ENCODE assay signal across 13 mouse cellular contexts in genomic region chr5:64960857-64961391, GRCm38 (mm10). TPM values are rescaled to one million over a fixed set of nuclear protein-coding genes. Genes with fewer than 3 reads are reported as not detected.
A peak's percentile ranks its signal among the peaks of the same experiment; 100 is the strongest.
DNase-seq lines count a peak whose midpoint lies in the region; ATAC-seq and TF ChIP-seq lines count a peak whose summit lies in the region.
"Had no signal": no experiment of that assay in that cellular context is flagged by ENCODE, and none has a peak within 500 bp of the region (broad histone marks: within the 10 kb centered on the region; RNA-seq: fewer than 3 reads in every experiment).

No protein-coding gene starts in this region.

- peak; percentile 84 for ATAC-seq in liver, postnatal 0 days
- ATAC-seq: forebrain, embryonic 15.5 days had no signal

- dilution Hi-C loops in CH12.LX (cut with MboI; ENCODE audit: extremely low pct_ligation_motif_present, extremely low pct_unique_long_range_greater_than_20kb, low sequenced_read_pairs) = no loop called here

- peak; percentile 37; the same call in 1 of the 2 replicates for TF ChIP-seq EP300 in CH12.LX (IDR thresholded peaks at IDR 0.05; ENCODE audit: low read length)
- no peak for TF ChIP-seq EP300 in liver, postnatal 0 days (IDR thresholded peaks at IDR 0.05; ENCODE audit: low read depth)

- no peak for TF ChIP-seq POLR2A in CH12.LX (IDR thresholded peaks at IDR 0.05; ENCODE audit: low read depth, low read length)

- H3K36me3 ChIP-seq in CH12.LX (replicated peaks in 1 of 2; ENCODE audit: control insufficient read depth in 1 of 2, insufficient read depth in 1 of 2, low read length in 1 of 2) = no peaks in the 10 kb centered on the region
- H3K36me3 ChIP-seq in liver, postnatal 0 days (replicated peaks; ENCODE audit: insufficient read depth, low read length) = no peaks in the 10 kb centered on the region
- H3K36me3 ChIP-seq: forebrain, embryonic 15.5 days; midbrain, embryonic 12.5 days had no signal

- no peaks in the 10 kb centered on the region for H3K9me3 ChIP-seq in CH12.LX (replicated peaks; ENCODE audit: low read length)
- H3K9me3 ChIP-seq in liver, postnatal 0 days (ENCODE audit: low read length) = no peaks in the 10 kb centered on the region
- H3K9me3 ChIP-seq: forebrain, embryonic 15.5 days; midbrain, embryonic 12.5 days had no signal

- WGBS in liver, postnatal 0 days (ENCODE audit: insufficient replicate concordance) = 61% methylated on average over 13 of the region's 13 CpGs

- H3K9ac ChIP-seq in CH12.LX (ENCODE audit: insufficient read depth, low read depth) = no peak overlapping the region
- H3K9ac ChIP-seq in liver, postnatal 0 days (replicated peaks) = no peak overlapping the region
- H3K9ac ChIP-seq: forebrain, embryonic 15.5 days; midbrain, embryonic 12.5 days had no signal

- H3K4me1 ChIP-seq in CH12.LX (ENCODE audit: control insufficient read depth in 1 of 2, insufficient read depth in 2 of 2) = peaks cover 5 to 35% of the 10 kb centered on the region in 2 experiments
- peaks cover 4% of the 10 kb centered on the region; the same call in 1 of the 2 replicates for H3K4me1 ChIP-seq in liver, postnatal 0 days (ENCODE audit: insufficient read depth)
- H3K4me1 ChIP-seq: forebrain, embryonic 15.5 days; midbrain, embryonic 12.5 days had no signal

- no peaks in the 10 kb centered on the region for H3K79me2 ChIP-seq in CH12.LX (replicated peaks; ENCODE audit: control insufficient read depth, extremely low read depth, insufficient read depth, poor library complexity, severe bottlenecking)

- no peak for TF ChIP-seq RAD21 in CH12.LX (IDR thresholded peaks at IDR 0.05; ENCODE audit: low read depth, low read length)

- in situ Hi-C loops in CH12.LX (cut with MboI; ENCODE audit: low pct_ligation_motif_present, low pct_unique_long_range_greater_than_20kb, low sequenced_read_pairs) = no loop called here

- no peak for TF ChIP-seq CTCF in CH12.LX (conservative IDR thresholded peaks at IDR 0.05 in 1 of 2, IDR thresholded peaks at IDR 0.05 in 1 of 2; ENCODE audit: low read depth in 2 of 2, low read length in 2 of 2)
- TF ChIP-seq CTCF in liver, postnatal 0 days (IDR thresholded peaks at IDR 0.05; ENCODE audit: low read depth) = no peak

- peak; percentile 53 for DNase-seq in layer of hippocampus, adult 9-11 months
- DNase-seq in layer of hippocampus, postnatal 25 days (ENCODE audit: extremely low spot score in 1 of 2, low spot score in 1 of 2) = no peak
- DNase-seq in CH12.LX (ENCODE audit: extremely low read depth) = peak; percentile 72
- DNase-seq in liver, postnatal 0 days = peak; percentile 35
- peak; percentile 35 to 49 for DNase-seq in spleen, adult 18-20 months
- no peak for DNase-seq in adrenal gland, adult 2 months
- DNase-seq in gastrocnemius, postnatal 14 days = no peak
- no peak for DNase-seq in frontal cortex, postnatal 36 days (ENCODE audit: low spot score in 2 of 2)
- DNase-seq: adrenal gland, postnatal 36 days had no signal

- no peaks in the 10 kb centered on the region for H3K27me3 ChIP-seq in CH12.LX (replicated peaks)
- no peaks in the 10 kb centered on the region for H3K27me3 ChIP-seq in liver, postnatal 0 days (ENCODE audit: insufficient read depth, low read length)
- H3K27me3 ChIP-seq: forebrain, embryonic 15.5 days; midbrain, embryonic 12.5 days had no signal

- no peak overlapping the region for H3K27ac ChIP-seq in CH12.LX (ENCODE audit: insufficient read depth, low read depth)
- peak overlapping the region; percentile 86 for H3K27ac ChIP-seq in liver, postnatal 0 days (ENCODE audit: low read depth)
- H3K27ac ChIP-seq: forebrain, embryonic 15.5 days; kidney, postnatal 0 days; midbrain, embryonic 12.5 days had no signal

- peak overlapping the region; percentile 85 for H3K4me2 ChIP-seq in CH12.LX (ENCODE audit: insufficient read depth, low read depth, poor library complexity, severe bottlenecking)
- H3K4me2 ChIP-seq in liver, postnatal 0 days (ENCODE audit: low read depth, low read length) = no peak overlapping the region
- H3K4me2 ChIP-seq: forebrain, embryonic 15.5 days; midbrain, embryonic 12.5 days had no signal

- intact Hi-C loops in gastrocnemius, postnatal 14 days (cut with DNase I; ENCODE audit: low total_unique reads) = loop anchor here (10.0 kb wide), 1 partner anchor 76 kb away; no protein-coding TSS in a partner anchor

- peak overlapping the region; percentile 0 to 52 (median 19) for H3K4me3 ChIP-seq in CH12.LX (replicated peaks in 1 of 3; ENCODE audit: low read depth in 2 of 3, low read length in 2 of 3, poor library complexity in 1 of 3)
- H3K4me3 ChIP-seq in liver, postnatal 0 days (ENCODE audit: low read depth, low read length) = no peak overlapping the region
- H3K4me3 ChIP-seq: forebrain, embryonic 15.5 days; midbrain, embryonic 12.5 days had no signal

TF ChIP-seq in CH12.LX, 34 proteins besides CTCF, POLR2A, EP300 and RAD21:
- TF ChIP-seq BHLHE40 (IDR thresholded peaks at IDR 0.05; ENCODE audit: low read depth, low read length) (peak; percentile 22), CHD1 (IDR thresholded peaks at IDR 0.05; ENCODE audit: low read depth, low read length) (no peak), USF1 (IDR thresholded peaks at IDR 0.05; ENCODE audit: low read depth, low read length) (peak; percentile 33), JUND (conservative IDR thresholded peaks at IDR 0.05; ENCODE audit: low read depth, low read length) (no peak), IRF4 (IDR thresholded peaks at IDR 0.05; ENCODE audit: low read depth, low read length) (peak; percentile 28; the same call in 1 of the 2 replicates)

RNA-seq across cellular contexts. Expression of gene Tlr6, which starts 1.0 kb away (rescaled TPM):
- 1 to 10 TPM in 1 of 2 experiments, under 1 TPM in 1; 0.39 to 1.1 TPM for total RNA-seq in layer of hippocampus, postnatal 25 days (2021)
- total RNA-seq in CH12.LX (2012; rRNA removed) (0.72 and 1.0 TPM in 2 replicates), CH12.LX (2014; rRNA removed) (2.5 and 5.1 TPM in 2 replicates)
- polyA plus RNA-seq in CH12.LX (2012; ENCODE audit: insufficient read length, low read depth) = 4.6 and 5.4 TPM in 2 replicates
- polyA plus RNA-seq in liver, postnatal 0 days (2015; fragmentation: Nextera tagmentation; extraction: Ambion mirVana) = 0.47 and 0.79 TPM in 2 replicates
- total RNA-seq in adrenal gland, adult 2 months (2021) = 1 to 10 TPM in 1 of 2 experiments, under 1 TPM in 1; 0.95 to 1.7 TPM
- 0.41 and 0.51 TPM in 2 replicates for polyA plus RNA-seq in adrenal gland, adult 2 months (2012; rRNA removed)
- total RNA-seq in gastrocnemius, postnatal 14 days (2021) = 1 to 10 TPM; 1.4 to 1.9 TPM

RNA-seq across cellular contexts. Expression of gene Fam114a1, which starts 8.9 kb away (rescaled TPM):
- 1 to 10 TPM; 5.2 to 5.8 TPM for total RNA-seq in layer of hippocampus, postnatal 25 days (2021)
- total RNA-seq in CH12.LX (2012; rRNA removed) (0.17 and 0.47 TPM in 2 replicates), CH12.LX (2014; rRNA removed) (0.12 and 0.36 TPM in 2 replicates)
- 0.16 and 0.27 TPM in 2 replicates for polyA plus RNA-seq in CH12.LX (2012; ENCODE audit: insufficient read length, low read depth)
- polyA plus RNA-seq in liver, postnatal 0 days (2015; fragmentation: Nextera tagmentation; extraction: Ambion mirVana) = 9.4 and 10.2 TPM in 2 replicates
- total RNA-seq in adrenal gland, adult 2 months (2021) = 10 to 100 TPM; 30.3 to 31.7 TPM
- polyA plus RNA-seq in adrenal gland, adult 2 months (2012; rRNA removed) = 4.1 and 4.6 TPM in 2 replicates
- total RNA-seq in gastrocnemius, postnatal 14 days (2021) = 10 to 100 TPM; 20.2 to 31.6 TPM

RNA-seq across cellular contexts. Expression of gene Tlr1, which starts 27.6 kb away (rescaled TPM):
- total RNA-seq in layer of hippocampus, postnatal 25 days (2021) = under 1 TPM; 0.26 to 0.32 TPM
- total RNA-seq in CH12.LX (2012; rRNA removed) (4.3 and 6.4 TPM in 2 replicates), CH12.LX (2014; rRNA removed) (22.2 and 22.5 TPM in 2 replicates)
- 21.3 and 26.5 TPM in 2 replicates for polyA plus RNA-seq in CH12.LX (2012; ENCODE audit: insufficient read length, low read depth)
- polyA plus RNA-seq in liver, postnatal 0 days (2015; fragmentation: Nextera tagmentation; extraction: Ambion mirVana) = 1.5 and 1.9 TPM in 2 replicates
- 1 to 10 TPM; 1.1 to 2.1 TPM for total RNA-seq in adrenal gland, adult 2 months (2021)
- polyA plus RNA-seq in adrenal gland, adult 2 months (2012; rRNA removed) = 0.49 and 0.50 TPM in 2 replicates
- under 1 TPM; 0.18 to 0.39 TPM for total RNA-seq in gastrocnemius, postnatal 14 days (2021)
- total RNA-seq: ES-E14 had no signal

Comparison
In these comparisons a context has a peak if more than half of its experiments do, and no peak if none do; other contexts are left out.
1. DNase-seq: peak in layer of hippocampus, adult 9-11 months (single experiment), CH12.LX (single experiment), liver, postnatal 0 days (single experiment) and spleen, adult 18-20 months (2 of 2); none in layer of hippocampus, postnatal 25 days (0 of 2), adrenal gland, adult 2 months (single experiment), gastrocnemius, postnatal 14 days (single experiment) and frontal cortex, postnatal 36 days (0 of 2).
2. RNA of gene Fam114a1, which starts 8.9 kb away (total RNA-seq): 30.3 to 31.7 TPM in adrenal gland, adult 2 months, 20.2 to 31.6 TPM in gastrocnemius, postnatal 14 days and 5.2 to 5.8 TPM in layer of hippocampus, postnatal 25 days; 0.12 to 0.47 TPM in CH12.LX; every median in the first group is over 4 times any median in the second.